Mouse (Mus musculus) adrenal gland, adult (tissue): Measurements from ENCODE around the gene Cdipt.

Source experiments
- DNase-seq, 2 experiments: peaks; one replicate each; pipeline ENCODE4 v3.0.0; 2022 to 2023; ENCODE audit warnings: low spot score in 1 of 2; ENCODE audit not compliant: inconsistent age in 2 of 2

Cdipt gene

GRCm38 (mm10) chr7:126975493-126975892 is 221 bp upstream of the Cdipt start:
- DNase-seq = no peak

DNA sequence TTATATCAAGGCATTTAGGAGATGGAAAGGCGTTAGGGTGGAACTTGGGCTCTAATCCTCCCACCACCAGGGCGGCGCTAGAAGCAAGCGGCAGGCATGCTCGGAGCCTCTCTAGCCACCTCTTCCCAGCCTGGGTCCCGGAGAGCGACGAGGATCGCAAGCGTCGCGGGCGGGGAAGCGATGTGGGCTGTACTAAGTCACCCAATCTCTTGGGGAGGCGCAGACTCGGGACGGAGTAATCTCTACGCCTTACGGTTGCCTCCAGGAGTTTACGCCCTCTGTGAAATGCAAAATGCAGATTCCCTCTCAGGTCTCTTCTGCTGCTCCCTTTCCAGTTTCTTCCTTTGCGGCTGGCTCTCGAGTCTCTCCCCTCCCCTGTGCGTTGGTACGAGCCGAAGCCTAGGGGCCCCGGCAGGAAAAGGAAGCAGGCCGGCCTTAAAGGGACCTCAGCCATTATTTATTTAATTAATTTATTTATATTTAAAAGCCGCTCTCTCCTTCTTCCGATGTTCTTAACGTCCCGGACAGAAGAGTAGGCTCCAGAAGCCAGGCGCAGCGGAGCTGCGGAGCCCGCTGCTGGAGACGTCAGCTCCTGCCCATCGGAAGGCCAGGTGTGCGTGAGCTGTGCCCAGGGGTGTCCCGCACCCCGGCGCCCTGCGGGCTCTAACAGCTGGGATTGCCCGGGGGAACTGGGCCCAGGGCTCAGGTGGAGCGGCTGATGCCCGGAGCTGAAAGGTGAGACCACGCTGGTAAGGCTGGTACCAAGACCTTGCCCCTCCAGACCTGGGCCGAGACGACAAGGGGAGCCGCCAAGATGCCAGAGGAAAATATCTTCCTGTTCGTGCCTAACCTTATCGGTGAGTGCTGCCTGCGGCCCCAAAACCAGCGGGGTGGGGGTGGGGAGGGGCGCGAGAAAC is 494 bp downstream of the Cdipt start, which contains the start of gene Cdiptos:
Cdiptos (minus strand) TSS at position 149 of the 917 bp plus-strand sequence.
- peak; percentile 96 to 99 for DNase-seq

DNA sequence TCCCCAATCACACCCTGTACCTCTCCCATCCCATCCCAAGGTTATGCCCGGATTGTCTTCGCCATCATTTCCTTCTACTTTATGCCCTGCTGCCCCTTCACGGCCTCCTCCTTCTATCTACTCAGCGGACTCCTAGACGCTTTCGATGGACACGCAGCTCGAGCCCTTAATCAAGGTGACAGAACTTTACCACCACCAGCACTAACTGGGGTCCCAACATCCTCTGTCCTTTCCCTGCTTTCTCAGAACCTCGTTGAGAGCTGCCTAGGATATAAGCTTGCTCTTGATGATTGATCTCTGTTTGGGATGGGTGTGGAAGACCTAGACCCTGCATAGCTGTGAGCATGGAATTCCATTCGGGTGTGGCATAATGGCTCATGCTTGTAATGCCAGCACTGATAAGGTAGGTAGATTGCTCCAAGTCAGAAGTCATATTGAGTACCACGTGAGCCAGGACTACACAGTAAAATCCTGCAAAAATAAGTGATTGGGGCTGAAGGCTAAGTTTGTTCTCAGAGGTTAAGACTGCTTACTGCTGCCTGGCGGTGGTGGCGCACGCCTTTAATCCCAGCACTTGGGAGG is 1.3 kb downstream of the Cdipt start:
- DNase-seq = peak; percentile 27 to 73

GRCm38 (mm10) chr7:126978841-126979240 is 3.1 kb downstream of the Cdipt start:
- DNase-seq = no peak

DNA sequence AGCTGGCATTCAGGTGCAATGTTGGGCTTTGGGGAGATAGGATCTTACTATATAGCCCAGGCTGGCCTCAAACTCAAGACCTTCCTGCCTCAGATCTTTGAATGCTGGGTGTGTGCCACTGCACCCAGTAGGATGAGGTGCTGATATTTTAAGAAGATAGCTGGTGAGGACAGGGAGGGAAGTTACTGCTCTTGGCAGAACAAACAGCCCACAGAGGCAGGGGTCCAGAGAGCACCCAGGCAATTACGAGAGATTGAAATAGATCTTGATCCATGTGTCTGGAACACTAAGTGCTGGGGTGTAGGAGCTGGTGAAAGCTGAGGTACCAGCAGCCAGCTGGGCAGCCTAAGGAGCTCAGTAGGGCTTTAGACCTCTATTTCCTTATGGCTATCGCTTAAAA is 5.9 kb downstream of the Cdipt start:
- no peak for DNase-seq

DNA sequence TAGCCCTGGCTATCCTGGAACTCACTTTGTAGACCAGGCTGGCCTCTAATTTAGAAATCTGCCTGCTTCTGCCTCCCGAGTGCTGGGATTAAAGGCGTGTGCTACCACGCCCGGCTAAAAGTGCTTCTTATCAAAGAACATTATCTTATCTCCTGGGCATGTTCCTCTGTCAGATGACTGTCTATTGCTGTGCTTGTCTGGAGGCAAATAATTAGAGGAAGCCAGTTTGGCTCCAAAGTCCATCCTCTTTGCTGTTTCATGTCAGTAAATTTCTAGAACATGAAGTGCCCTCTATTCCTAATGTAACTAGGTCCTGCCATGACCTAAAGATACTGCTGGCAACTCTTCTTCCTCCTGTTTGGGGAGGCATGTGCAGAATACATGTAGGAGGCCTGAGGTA is 6.3 kb downstream of the Cdipt start:
- DNase-seq = no peak

GRCm38 (mm10) chr7:126983113-126983512 is 7.4 kb downstream of the Cdipt start:
- no peak for DNase-seq

DNA sequence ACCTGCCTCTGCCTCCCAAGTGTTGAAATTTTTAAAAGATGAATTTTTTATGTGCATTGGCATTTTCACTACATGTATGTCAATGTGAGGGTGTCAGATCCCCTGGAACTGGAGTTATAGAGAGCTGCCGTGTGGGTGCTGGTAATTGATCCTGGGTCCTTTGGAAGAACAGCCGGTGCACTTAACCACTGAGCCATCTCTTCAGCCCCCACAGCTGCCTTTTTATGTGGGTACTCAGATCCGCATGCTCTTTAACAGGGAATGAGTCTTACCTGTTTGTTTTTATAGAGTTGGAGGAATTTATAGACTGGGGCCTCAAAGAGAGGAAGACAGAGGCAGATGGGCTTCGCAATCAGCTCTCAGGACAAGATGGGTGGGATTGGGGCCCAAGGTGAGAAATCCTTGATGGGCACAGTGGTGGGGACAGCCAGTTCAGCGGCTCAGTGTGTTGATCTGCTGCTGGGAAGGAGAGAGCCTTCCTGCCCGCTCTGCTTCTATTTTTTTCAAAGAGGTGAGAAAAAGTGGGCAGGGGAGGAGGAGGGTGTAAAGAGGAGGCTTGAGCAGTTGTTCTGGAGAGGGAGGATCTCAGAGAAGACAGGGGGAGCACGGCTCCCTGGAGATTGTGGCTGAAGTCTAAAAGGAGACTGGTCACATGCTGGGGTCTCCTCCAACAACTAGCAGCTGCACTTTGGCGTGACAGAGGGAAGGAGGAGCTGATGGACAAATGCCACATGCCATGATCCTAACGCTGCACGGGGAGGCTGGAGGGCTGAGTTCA is 9.1 kb downstream of the Cdipt start:
- no peak for DNase-seq

- DNase-seq = peak; percentile 31 to 63
These were observed 10.6 kb downstream of the Cdipt start for GRCm38 (mm10) chr7:126986319-126986718.

- no peak for DNase-seq
These were observed 13.1 kb downstream of the Cdipt start for GRCm38 (mm10) chr7:126988816-126989215.

- DNase-seq = no peak
These were observed 20.7 kb downstream of the Cdipt start for GRCm38 (mm10) chr7:126996449-126996848.

DNA sequence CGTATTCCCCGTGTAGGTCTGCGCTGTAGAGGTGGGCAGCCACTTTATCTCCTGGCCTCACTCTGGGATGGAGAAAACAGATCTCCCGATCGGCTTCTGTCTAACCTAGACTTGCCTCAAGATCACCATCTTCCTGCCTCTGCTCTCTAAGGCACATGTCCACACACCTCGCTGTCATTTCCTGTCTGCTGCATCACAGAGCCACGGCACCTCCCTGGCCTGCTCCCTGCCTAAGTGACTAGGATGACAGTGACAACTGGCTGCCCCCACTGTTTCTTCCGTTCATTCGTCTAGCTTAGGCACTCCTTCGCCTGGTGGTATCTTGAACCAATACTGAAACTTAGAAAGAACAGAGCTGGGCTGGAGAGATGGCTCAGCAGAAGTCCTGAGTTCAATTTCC is 23.9 kb downstream of the Cdipt start:
- DNase-seq = no peak

DNA sequence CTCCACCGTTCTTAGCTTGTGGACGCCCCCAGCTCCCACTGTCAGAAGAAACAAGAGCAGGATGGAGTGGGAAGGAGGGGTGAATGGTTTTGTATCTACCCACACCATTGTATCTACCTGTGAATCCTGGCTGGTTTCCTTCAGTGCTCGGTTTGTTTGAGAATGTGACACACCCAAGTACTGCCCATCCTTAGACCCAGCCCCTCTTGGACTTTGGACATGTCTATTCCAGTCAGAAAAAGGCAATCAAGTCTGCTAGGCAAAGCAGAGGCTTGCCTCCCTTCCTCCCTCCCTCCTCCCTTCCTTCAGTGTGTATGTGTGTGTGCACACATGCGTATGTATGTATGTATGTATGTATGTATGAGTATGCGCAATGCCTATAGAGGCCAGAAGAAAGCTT is 27.9 kb downstream of the Cdipt start:
- no peak for DNase-seq

- no peak for DNase-seq
These were observed 28.6 kb downstream of the Cdipt start for GRCm38 (mm10) chr7:127004122-127004875.

GRCm38 (mm10) chr7:127007313-127008024 is 31.8 kb downstream of the Cdipt start:
- DNase-seq = peak in 1 of 2 experiments; percentile 47

GRCm38 (mm10) chr7:127008239-127009019 is 32.7 kb downstream of the Cdipt start:
- DNase-seq = peak; percentile 73 to 90

- peak in 1 of 2 experiments; percentile 69 for DNase-seq
These were observed 33.8 kb downstream of the Cdipt start for GRCm38 (mm10) chr7:127009307-127010085.

- DNase-seq = peak in 1 of 2 experiments; percentile 70
These were observed 35.3 kb downstream of the Cdipt start for GRCm38 (mm10) chr7:127011051-127011450.

- peak in 1 of 2 experiments; percentile 57 for DNase-seq
These were observed 36.0 kb downstream of the Cdipt start for GRCm38 (mm10) chr7:127011717-127012116.
